In genomic region chr17:79093286-79093975, GRCm38 (mm10) we compare ENCODE assay signal across 19 mouse cellular contexts. TPM values are rescaled to one million over a fixed set of nuclear protein-coding genes. Genes with fewer than 3 reads are reported as not detected.
A peak's percentile ranks its signal among the peaks of the same experiment; 100 is the strongest.
DNase-seq lines count a peak whose midpoint lies in the region; ATAC-seq and TF ChIP-seq lines count a peak whose summit lies in the region.
"Had no signal": no experiment of that assay in that cellular context is flagged by ENCODE, and none has a peak within 500 bp of the region (broad histone marks: within the 10 kb centered on the region; RNA-seq: fewer than 3 reads in every experiment).

No protein-coding gene starts in this region.

- no peak for TF ChIP-seq POLR2A in thymus, adult 2 months (IDR thresholded peaks at IDR 0.05; ENCODE audit: control insufficient read depth, extremely low read depth, insufficient read depth, low read length, poor library complexity)

- DNase-seq in embryonic facial prominence, embryonic 14.5 days (ENCODE audit: low spot score): peak; percentile 67
- no peak for DNase-seq in embryonic facial prominence, embryonic 10.5 days (ENCODE audit: low spot score)
- DNase-seq in thymus, adult 2 months: peak; percentile 6
- DNase-seq in thymus, postnatal 36 days: no peak
- no peak for DNase-seq in yolk sac, embryonic 10.5 days (ENCODE audit: low spot score)
- no peak for DNase-seq in left cerebral cortex, adult 2 months (ENCODE audit: extremely low spot score in 1 of 2, low spot score in 2 of 2)
- DNase-seq: adrenal gland, postnatal 36 days; cerebellum, adult 9-11 months; gastrocnemius, postnatal 10 days; heart, adult 2 months; kidney, postnatal 4 days; left cerebral cortex, postnatal 4 days; lung, adult 18-20 months; midbrain, embryonic 14.5 days; right cerebral cortex, adult 18-20 months had no signal

- 37% methylated on average over 5 of the region's 5 CpGs for WGBS in embryonic facial prominence, embryonic 14.5 days
- WGBS in embryonic facial prominence, embryonic 10.5 days: 75% methylated on average over 5 of the region's 5 CpGs
- 20% methylated on average over 5 of the region's 5 CpGs for WGBS in thymus, adult 2 months
- 77% methylated on average over 5 of the region's 5 CpGs for WGBS in hindbrain, embryonic 16.5 days

- H3K9me3 ChIP-seq in embryonic facial prominence, embryonic 14.5 days (ENCODE audit: control insufficient read depth, low read length): no peaks in the 10 kb centered on the region
- peaks cover 4% of the 10 kb centered on the region; the same call in 1 of the 2 replicates for H3K9me3 ChIP-seq in embryonic facial prominence, embryonic 10.5 days
- H3K9me3 ChIP-seq in hindbrain, embryonic 16.5 days (ENCODE audit: control insufficient read depth, low read length): no peaks in the 10 kb centered on the region
- H3K9me3 ChIP-seq: forebrain, embryonic 12.5 days had no signal

- TF ChIP-seq CTCF in thymus, adult 2 months (IDR thresholded peaks at IDR 0.05; ENCODE audit: borderline replicate concordance, control insufficient read depth, extremely low read depth, insufficient read depth, low read length, poor library complexity): no peak
- TF ChIP-seq CTCF in left cerebral cortex, adult 2 months (IDR thresholded peaks at IDR 0.05): no peak

- H3K4me2 ChIP-seq in embryonic facial prominence, embryonic 14.5 days (ENCODE audit: low read depth, low read length): peak overlapping the region; percentile 17
- no peak overlapping the region for H3K4me2 ChIP-seq in hindbrain, embryonic 16.5 days (ENCODE audit: low read length)
- H3K4me2 ChIP-seq: forebrain, embryonic 12.5 days; hindbrain, embryonic 14.5 days had no signal

- H3K9ac ChIP-seq in embryonic facial prominence, embryonic 14.5 days (ENCODE audit: low read depth, low read length): no peak overlapping the region
- no peak overlapping the region for H3K9ac ChIP-seq in hindbrain, embryonic 16.5 days (ENCODE audit: low read depth, low read length)
- H3K9ac ChIP-seq: forebrain, embryonic 12.5 days; hindbrain, embryonic 14.5 days had no signal

- H3K27ac ChIP-seq in embryonic facial prominence, embryonic 14.5 days (replicated peaks; ENCODE audit: low read depth, low read length): 0 out of 2 replicates have a peak overlapping the region, but pooled peaks have one; percentile 10
- no peak overlapping the region for H3K27ac ChIP-seq in embryonic facial prominence, embryonic 10.5 days (replicated peaks)
- H3K27ac ChIP-seq in thymus, adult 2 months (ENCODE audit: control insufficient read depth, insufficient read depth, low read length): no peak overlapping the region
- no peak overlapping the region for H3K27ac ChIP-seq in hindbrain, embryonic 16.5 days (ENCODE audit: low read depth, low read length)
- H3K27ac ChIP-seq in left cerebral cortex, adult 2 months: no peak overlapping the region
- H3K27ac ChIP-seq: forebrain, embryonic 12.5 days; heart, adult 2 months; hindbrain, embryonic 14.5 days had no signal

- intact Hi-C loops in left cerebral cortex, adult 2 months (cut with DNase I): no loop called here

- ATAC-seq in embryonic facial prominence, embryonic 14.5 days (ENCODE audit: low read depth): no peak
- ATAC-seq in megakaryocyte, adult 5-6 weeks (ENCODE audit: poor library complexity, severe bottlenecking): peak; percentile 12; the same call in 1 of the 2 replicates
- no peak for ATAC-seq in hindbrain, embryonic 16.5 days

- peaks cover 15% of the 10 kb centered on the region for H3K4me1 ChIP-seq in embryonic facial prominence, embryonic 14.5 days (ENCODE audit: control insufficient read depth, insufficient read depth, low read length)
- peaks cover 8% of the 10 kb centered on the region; the same call in 1 of the 2 replicates for H3K4me1 ChIP-seq in embryonic facial prominence, embryonic 10.5 days
- H3K4me1 ChIP-seq in thymus, adult 2 months (replicated peaks; ENCODE audit: control insufficient read depth, insufficient read depth, low read length): peaks cover 10% of the 10 kb centered on the region
- H3K4me1 ChIP-seq in hindbrain, embryonic 16.5 days (ENCODE audit: control insufficient read depth, insufficient read depth, low read depth, low read length): no peaks in the 10 kb centered on the region
- H3K4me1 ChIP-seq: forebrain, embryonic 12.5 days had no signal

- no peak overlapping the region for H3K4me3 ChIP-seq in embryonic facial prominence, embryonic 14.5 days (ENCODE audit: low read depth, low read length)
- no peak overlapping the region for H3K4me3 ChIP-seq in embryonic facial prominence, embryonic 10.5 days
- H3K4me3 ChIP-seq in thymus, adult 2 months (ENCODE audit: control insufficient read depth, insufficient read depth, low read length): no peak overlapping the region
- H3K4me3 ChIP-seq in hindbrain, embryonic 16.5 days (ENCODE audit: low read length): no peak overlapping the region
- H3K4me3 ChIP-seq in left cerebral cortex, adult 2 months: no peak overlapping the region
- H3K4me3 ChIP-seq: forebrain, embryonic 12.5 days; heart, adult 2 months had no signal

- no peaks in the 10 kb centered on the region for H3K36me3 ChIP-seq in embryonic facial prominence, embryonic 14.5 days (ENCODE audit: control insufficient read depth, insufficient read depth, low read length)
- no peaks in the 10 kb centered on the region for H3K36me3 ChIP-seq in embryonic facial prominence, embryonic 10.5 days (replicated peaks)
- no peaks in the 10 kb centered on the region for H3K36me3 ChIP-seq in thymus, adult 2 months (ENCODE audit: control insufficient read depth, insufficient read depth, low read length)
- no peaks in the 10 kb centered on the region for H3K36me3 ChIP-seq in hindbrain, embryonic 16.5 days (ENCODE audit: control insufficient read depth, insufficient read depth, low read length)
- H3K36me3 ChIP-seq: forebrain, embryonic 12.5 days had no signal

- no peaks in the 10 kb centered on the region for H3K27me3 ChIP-seq in embryonic facial prominence, embryonic 14.5 days (replicated peaks; ENCODE audit: control insufficient read depth, insufficient read depth, low read length)
- no peaks in the 10 kb centered on the region for H3K27me3 ChIP-seq in embryonic facial prominence, embryonic 10.5 days (replicated peaks; ENCODE audit: low read depth, poor library complexity, severe bottlenecking)
- H3K27me3 ChIP-seq in thymus, adult 2 months (ENCODE audit: control insufficient read depth, insufficient read depth, low read length): no peaks in the 10 kb centered on the region
- H3K27me3 ChIP-seq in hindbrain, embryonic 16.5 days (replicated peaks; ENCODE audit: control insufficient read depth, insufficient read depth, low read length): no peaks in the 10 kb centered on the region; the same call in 1 of the 2 replicates
- H3K27me3 ChIP-seq: forebrain, embryonic 12.5 days had no signal

RNA-seq across cellular contexts. Expression of gene Qpct, which starts 41.7 kb away (rescaled TPM):
- 14.0 and 18.1 TPM in 2 replicates for polyA plus RNA-seq in embryonic facial prominence, embryonic 14.5 days (2014; fragmentation: Nextera tagmentation; extraction: Ambion mirVana)
- polyA plus RNA-seq in embryonic facial prominence, embryonic 10.5 days (2016; fragmentation: Nextera tagmentation; extraction: Ambion mirVana): 2.9 and 3.6 TPM in 2 replicates
- 2.3 and 2.7 TPM in 2 replicates for polyA plus RNA-seq in thymus, adult 2 months (2012; rRNA removed)
- 21.0 and 23.9 TPM in 2 replicates for total RNA-seq in megakaryocyte, adult 5-6 weeks (2015)
- total RNA-seq in megakaryocyte, adult 5-6 weeks (2017): 20.0 and 21.0 TPM in 2 replicates
- 25.9 and 32.9 TPM in 2 replicates for polyA plus RNA-seq in hindbrain, embryonic 16.5 days (2015; fragmentation: Nextera tagmentation; extraction: Ambion mirVana)
- total RNA-seq in left cerebral cortex, adult 2 months (2021): 10 to 100 TPM in 1 of 2 experiments, 1 to 10 TPM in 1; 9.1 to 11.5 TPM

Comparison
In these comparisons a context has a peak if more than half of its experiments do, and no peak if none do; other contexts are left out.
1. DNase-seq: peak in embryonic facial prominence, embryonic 14.5 days (single experiment) and thymus, adult 2 months (single experiment); none in embryonic facial prominence, embryonic 10.5 days (single experiment), thymus, postnatal 36 days (0 of 2), yolk sac, embryonic 10.5 days (single experiment) and left cerebral cortex, adult 2 months (0 of 2).